Mouse (Mus musculus): ENCODE results near the gene Hist1h3e. TPM values are rescaled to one million over a fixed set of nuclear protein-coding genes. Genes with fewer than 3 reads are reported as not detected.

Hist1h3e gene
- polyA plus RNA-seq, 2 experiments: 5.1 to 25.4 TPM

GRCm38 (mm10) chr13:23524654-23525053 is 37.5 kb downstream of the Hist1h3e start:
- peak; percentile 94 for TF ChIP-seq CTCF (IDR thresholded peaks at IDR 0.05; ENCODE audit: low read depth)
- no peak for TF ChIP-seq EP300 (IDR thresholded peaks at IDR 0.05; ENCODE audit: low read depth)
- DNase-seq (ENCODE audit: low read depth in 3 of 3, low spot score in 3 of 3): peak; percentile 73 to 77 (median 76)
- Histone ChIP-seq H3K27me3 (ENCODE audit: control insufficient read depth, insufficient read depth, low read length) (no peaks in the 10 kb centered on the region), H3K4me3 (ENCODE audit: insufficient read depth in 1 of 2, low read depth in 2 of 2, low read length in 2 of 2) (no peak overlapping the region), H3K4me1 (replicated peaks; ENCODE audit: control insufficient read depth in 2 of 2, insufficient read depth in 2 of 2, low read length in 1 of 2) (peaks cover 12 to 23% of the 10 kb centered on the region in 2 experiments), H3K9ac (replicated peaks) (no peak overlapping the region), H3K4me2 (ENCODE audit: low read depth) (peak overlapping the region; percentile 26), H3K36me3 (replicated peaks; ENCODE audit: control insufficient read depth, insufficient read depth, low read depth) (no peaks in the 10 kb centered on the region), H3K9me3 (ENCODE audit: control insufficient read depth, low read length) (no peaks in the 10 kb centered on the region), H3K27ac (no peak overlapping the region)
- WGBS (ENCODE audit: insufficient replicate concordance): 9% methylated on average over 5 of the region's 5 CpGs
- no peak for ATAC-seq (ENCODE audit: insufficient read depth)

- H3K4me3 ChIP-seq (ENCODE audit: insufficient read depth in 1 of 2, low read depth in 2 of 2, low read length in 2 of 2): no peak overlapping the region
- ATAC-seq (ENCODE audit: insufficient read depth) (no peak), DNase-seq (ENCODE audit: low read depth in 3 of 3, low spot score in 3 of 3) (no peak)
- H3K9ac ChIP-seq (replicated peaks): no peak overlapping the region
- peaks cover 12 to 24% of the 10 kb centered on the region in 2 experiments for H3K4me1 ChIP-seq (replicated peaks; ENCODE audit: control insufficient read depth in 2 of 2, insufficient read depth in 2 of 2, low read length in 1 of 2)
- H3K27me3 ChIP-seq (ENCODE audit: control insufficient read depth, insufficient read depth, low read length): no peaks in the 10 kb centered on the region
- WGBS (ENCODE audit: insufficient replicate concordance): 30% methylated on average over 5 of the region's 5 CpGs
- H3K36me3 ChIP-seq (replicated peaks; ENCODE audit: control insufficient read depth, insufficient read depth, low read depth): no peaks in the 10 kb centered on the region
- no peaks in the 10 kb centered on the region for H3K9me3 ChIP-seq (ENCODE audit: control insufficient read depth, low read length)
- no peak overlapping the region for H3K27ac ChIP-seq
- TF ChIP-seq EP300 (IDR thresholded peaks at IDR 0.05; ENCODE audit: low read depth) (no peak), CTCF (IDR thresholded peaks at IDR 0.05; ENCODE audit: low read depth) (no peak)
- H3K4me2 ChIP-seq (ENCODE audit: low read depth): no peak overlapping the region
Measured at GRCm38 (mm10) chr13:23523976-23524375, 38.2 kb downstream of the Hist1h3e start.

- no peak for TF ChIP-seq EP300 (IDR thresholded peaks at IDR 0.05; ENCODE audit: low read depth)
- no peak for TF ChIP-seq CTCF (IDR thresholded peaks at IDR 0.05; ENCODE audit: low read depth)
- H3K4me1 ChIP-seq (replicated peaks; ENCODE audit: control insufficient read depth in 2 of 2, insufficient read depth in 2 of 2, low read length in 1 of 2): peaks cover 12 to 27% of the 10 kb centered on the region in 2 experiments
- H3K27ac ChIP-seq: no peak overlapping the region
- peak in 2 of 3 experiments; percentile 69 to 70 for DNase-seq (ENCODE audit: low read depth in 3 of 3, low spot score in 3 of 3)
- WGBS (ENCODE audit: insufficient replicate concordance): under 1% methylated on average over 14 of the region's 14 CpGs
- no peaks in the 10 kb centered on the region for H3K36me3 ChIP-seq (replicated peaks; ENCODE audit: control insufficient read depth, insufficient read depth, low read depth)
- peak overlapping the region in 1 of 2 experiments; percentile 39; a peak in 2 of 4 replicates for H3K4me3 ChIP-seq (ENCODE audit: insufficient read depth in 1 of 2, low read depth in 2 of 2, low read length in 2 of 2)
- H3K4me2 ChIP-seq (ENCODE audit: low read depth): peak overlapping the region; percentile 71
- H3K9ac ChIP-seq (replicated peaks): peak overlapping the region; percentile 13; the same call in 1 of the 2 replicates
- ATAC-seq (ENCODE audit: insufficient read depth): peak; percentile 34; the same call in 1 of the 2 replicates
- H3K27me3 ChIP-seq (ENCODE audit: control insufficient read depth, insufficient read depth, low read length): no peaks in the 10 kb centered on the region
- H3K9me3 ChIP-seq (ENCODE audit: control insufficient read depth, low read length): no peaks in the 10 kb centered on the region
Measured at GRCm38 (mm10) chr13:23521703-23522102, 40.5 kb downstream of the Hist1h3e start.

- Histone ChIP-seq H3K27ac (peak overlapping the region; percentile 77), H3K4me1 (replicated peaks; ENCODE audit: control insufficient read depth in 2 of 2, insufficient read depth in 2 of 2, low read length in 1 of 2) (peaks cover 7 to 19% of the 10 kb centered on the region in 2 experiments), H3K4me3 (ENCODE audit: insufficient read depth in 1 of 2, low read depth in 2 of 2, low read length in 2 of 2) (peak overlapping the region; percentile 45 to 64), H3K4me2 (ENCODE audit: low read depth) (peak overlapping the region; percentile 99), H3K36me3 (replicated peaks; ENCODE audit: control insufficient read depth, insufficient read depth, low read depth) (no peaks in the 10 kb centered on the region), H3K27me3 (ENCODE audit: control insufficient read depth, insufficient read depth, low read length) (no peaks in the 10 kb centered on the region), H3K9me3 (ENCODE audit: control insufficient read depth, low read length) (no peaks in the 10 kb centered on the region), H3K9ac (replicated peaks) (peak overlapping the region; percentile 42)
- TF ChIP-seq EP300 (IDR thresholded peaks at IDR 0.05; ENCODE audit: low read depth): peak; percentile 26; the same call in 1 of the 2 replicates
- no peak for TF ChIP-seq CTCF (IDR thresholded peaks at IDR 0.05; ENCODE audit: low read depth)
- peak in 2 of 3 experiments; percentile 73 to 78 for DNase-seq (ENCODE audit: low read depth in 3 of 3, low spot score in 3 of 3)
- WGBS (ENCODE audit: insufficient replicate concordance): under 1% methylated on average over 10 of the region's 10 CpGs
- peak; percentile 54 for ATAC-seq (ENCODE audit: insufficient read depth)
Measured at GRCm38 (mm10) chr13:23519416-23519815, 42.8 kb downstream of the Hist1h3e start.

- peak overlapping the region; percentile 99 for H3K4me2 ChIP-seq (ENCODE audit: low read depth)
- H3K9me3 ChIP-seq (ENCODE audit: control insufficient read depth, low read length): no peaks in the 10 kb centered on the region
- peaks cover 7 to 19% of the 10 kb centered on the region in 2 experiments for H3K4me1 ChIP-seq (replicated peaks; ENCODE audit: control insufficient read depth in 2 of 2, insufficient read depth in 2 of 2, low read length in 1 of 2)
- no peaks in the 10 kb centered on the region for H3K27me3 ChIP-seq (ENCODE audit: control insufficient read depth, insufficient read depth, low read length)
- no peak for TF ChIP-seq CTCF (IDR thresholded peaks at IDR 0.05; ENCODE audit: low read depth)
- TF ChIP-seq EP300 (IDR thresholded peaks at IDR 0.05; ENCODE audit: low read depth): no peak
- peak; percentile 73 to 83 (median 75) for DNase-seq (ENCODE audit: low read depth in 3 of 3, low spot score in 3 of 3)
- peak; percentile 66 for ATAC-seq (ENCODE audit: insufficient read depth)
- 0% methylated on average over 6 of the region's 6 CpGs for WGBS (ENCODE audit: insufficient replicate concordance)
- H3K27ac ChIP-seq: peak overlapping the region; percentile 77
- no peaks in the 10 kb centered on the region for H3K36me3 ChIP-seq (replicated peaks; ENCODE audit: control insufficient read depth, insufficient read depth, low read depth)
- peak overlapping the region; percentile 49 for H3K9ac ChIP-seq (replicated peaks)
- H3K4me3 ChIP-seq (ENCODE audit: insufficient read depth in 1 of 2, low read depth in 2 of 2, low read length in 2 of 2): peak overlapping the region; percentile 45 to 64; a peak in 3 of 4 replicates
Measured at GRCm38 (mm10) chr13:23518885-23519284, 43.3 kb downstream of the Hist1h3e start.
